Mouse (Mus musculus) cortical plate, adult 2 months (tissue): ENCODE results near the gene Rspo4. TPM values are rescaled to one million over a fixed set of nuclear protein-coding genes. Genes with fewer than 3 reads are reported as not detected.

Experiments
- H3K27ac ChIP-seq: fragments of 200-500 bp; 2 replicates; pipeline ENCODE4 v1.5.1; 2012; ENCODE audit warnings: low read length, control low read depth, inconsistent platforms; ENCODE audit not compliant: insufficient read depth
- H3K4me1 ChIP-seq: fragments of 200-500 bp; 2 replicates; pipeline ENCODE4 v1.6.1; 2011; ENCODE audit warnings: low read length; ENCODE audit not compliant: control insufficient read depth, insufficient read depth
- H3K4me3 ChIP-seq: fragments of 200-500 bp; 2 replicates; pipeline ENCODE4 v1.5.1; 2011; ENCODE audit warnings: mild to moderate bottlenecking, low read length, control low read depth; ENCODE audit not compliant: insufficient read depth
- CTCF ChIP-seq: fragments of 200-500 bp; IDR thresholded peaks from 2 replicates; pipeline ENCODE4 v1.5.1; 2011; ENCODE audit warnings: mild to moderate bottlenecking, control low read depth, low read length; ENCODE audit not compliant: insufficient read depth; ENCODE audit errors: extremely low read depth
- POLR2A ChIP-seq: fragments of 200-500 bp; IDR thresholded peaks from 2 replicates; pipeline ENCODE4 v1.6.1; 2011; ENCODE audit warnings: mild to moderate bottlenecking, low read length, control low read depth; ENCODE audit not compliant: insufficient read depth; ENCODE audit errors: extremely low read depth
- polyA plus RNA-seq: library from polyadenylated mRNA; depleted of rRNA; stranded (reverse); fragments of >200 nt; gene quantifications from 2 replicates; pipeline ENCODE4 v1.2.3, GENCODE M21; 2012; rRNA removed

Rspo4 gene
- polyA plus RNA-seq, 1 experiment = 0.15 TPM

DNA sequence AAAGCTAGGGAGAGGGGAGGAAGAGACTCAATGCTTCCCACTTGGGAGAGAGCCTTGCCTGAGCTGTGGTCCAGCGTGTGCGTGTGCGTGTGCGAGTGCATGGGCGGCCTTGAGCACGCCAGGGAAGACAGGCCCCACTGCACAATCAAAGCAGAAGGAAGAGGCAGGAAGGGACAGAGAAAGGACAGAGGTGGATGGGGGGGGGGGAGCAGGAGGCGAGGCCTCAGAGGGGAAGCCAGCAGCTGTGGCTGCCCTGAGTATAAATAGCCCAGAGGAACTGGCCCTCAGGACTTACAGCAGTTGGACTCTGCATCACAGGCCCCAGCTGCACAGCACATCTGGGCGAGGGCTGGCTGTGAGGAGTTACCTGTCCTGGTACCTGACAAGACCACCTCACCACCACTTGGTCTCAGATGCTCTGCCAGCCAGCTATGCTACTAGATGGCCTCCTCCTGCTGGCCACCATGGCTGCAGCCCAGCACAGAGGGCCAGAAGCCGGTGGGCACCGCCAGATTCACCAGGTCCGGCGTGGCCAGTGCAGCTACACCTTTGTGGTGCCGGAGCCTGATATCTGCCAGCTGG lies 68.3 kb downstream of the Rspo4 start, which contains the start of gene Angpt4:
Angpt4 (plus strand) TSS at position 292 of the 582 bp plus-strand sequence.
- TF ChIP-seq POLR2A = no peak
- TF ChIP-seq CTCF = no peak
- Histone ChIP-seq H3K27ac (no peak within 1 kb of the TSS), H3K4me3 (no peak within 1 kb of the TSS)

GRCm38 (mm10) chr2:151911751-151912150 lies 69.0 kb downstream of the Rspo4 start:
- Histone ChIP-seq H3K4me1 (no peaks in the 10 kb centered on the region), H3K4me3 (no peak overlapping the region), H3K27ac (no peak overlapping the region)
- no peak for TF ChIP-seq POLR2A
- no peak for TF ChIP-seq CTCF

More for the DNA sequence above, 68.3 kb downstream of the Rspo4 start, which contains the start of gene Angpt4:
- no peaks in the 10 kb centered on the region for H3K4me1 ChIP-seq

DNA sequence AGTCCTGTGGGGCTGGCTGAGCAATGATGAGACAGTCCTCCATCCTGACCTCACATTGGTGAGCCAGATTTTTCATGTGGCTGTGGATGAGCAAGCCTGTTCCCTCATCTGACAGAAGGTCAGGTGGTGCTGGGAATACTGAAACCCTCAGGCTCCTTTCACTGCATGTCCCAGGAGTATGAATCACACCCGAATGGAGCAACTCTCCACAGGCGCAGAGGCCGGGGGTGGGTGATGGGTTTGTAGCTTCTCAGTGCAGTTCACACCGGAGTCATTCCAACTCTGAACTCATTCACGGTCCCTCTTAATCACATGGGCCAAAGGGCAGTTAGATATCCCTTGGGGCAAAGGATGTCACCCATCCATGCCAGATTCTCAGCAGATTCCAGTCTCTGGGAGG lies 71.4 kb downstream of the Rspo4 start:
- Histone ChIP-seq H3K4me1 (no peaks in the 10 kb centered on the region), H3K4me3 (no peak overlapping the region), H3K27ac (no peak overlapping the region)
- no peak for TF ChIP-seq POLR2A
- no peak for TF ChIP-seq CTCF

GRCm38 (mm10) chr2:151915111-151915510 lies 72.4 kb downstream of the Rspo4 start:
- TF ChIP-seq CTCF (no peak), POLR2A (no peak)
- no peak overlapping the region for H3K27ac ChIP-seq
- H3K4me1 ChIP-seq = no peaks in the 10 kb centered on the region
- H3K4me3 ChIP-seq = no peak overlapping the region

GRCm38 (mm10) chr2:151916061-151916831 lies 73.5 kb downstream of the Rspo4 start:
- Histone ChIP-seq H3K27ac (no peak overlapping the region), H3K4me3 (no peak overlapping the region), H3K4me1 (no peaks in the 10 kb centered on the region)
- TF ChIP-seq POLR2A (no peak), CTCF (no peak)

- no peaks in the 10 kb centered on the region for H3K4me1 ChIP-seq
- no peak overlapping the region for H3K4me3 ChIP-seq
- TF ChIP-seq CTCF = no peak
- no peak for TF ChIP-seq POLR2A
- H3K27ac ChIP-seq = no peak overlapping the region
These were observed 76.4 kb downstream of the Rspo4 start for GRCm38 (mm10) chr2:151919140-151919539.

- Histone ChIP-seq H3K4me1 (no peaks in the 10 kb centered on the region), H3K4me3 (no peak overlapping the region), H3K27ac (no peak overlapping the region)
- TF ChIP-seq CTCF (no peak), POLR2A (no peak)
These were observed 78.3 kb downstream of the Rspo4 start for GRCm38 (mm10) chr2:151921068-151921467.

DNA sequence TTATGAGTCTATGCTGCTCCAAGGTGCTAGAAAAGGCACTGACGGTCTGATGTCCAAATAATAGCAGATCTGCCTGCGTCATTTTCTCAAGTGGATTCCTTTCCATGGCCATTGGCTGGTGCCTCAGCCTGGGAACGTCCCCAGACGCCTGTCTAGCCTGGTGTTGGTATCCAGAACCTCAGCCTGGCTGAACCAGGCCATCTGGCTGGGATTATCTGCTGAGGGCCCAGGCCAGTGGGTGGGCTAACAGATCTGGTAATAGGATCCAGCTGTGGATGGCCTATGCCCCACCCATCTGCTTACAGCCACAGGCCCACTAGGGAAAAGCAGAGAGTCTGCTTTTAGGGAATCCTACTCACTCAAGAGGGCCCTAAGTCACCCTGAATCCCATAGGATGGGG lies 78.9 kb downstream of the Rspo4 start:
- no peak overlapping the region for H3K27ac ChIP-seq
- no peak for TF ChIP-seq POLR2A
- no peak for TF ChIP-seq CTCF
- no peaks in the 10 kb centered on the region for H3K4me1 ChIP-seq
- no peak overlapping the region for H3K4me3 ChIP-seq

Other genes starting within 250 kb of the Rspo4 start
- gene Snph, start 210.3 kb upstream of the Rspo4 start, polyA plus RNA-seq = 170 and 186 TPM in 2 replicates
- gene Rad21l, start 174.4 kb upstream of the Rspo4 start, polyA plus RNA-seq = 0.31 and 0.34 TPM in 2 replicates
- gene Tmem74b, start 140.9 kb upstream of the Rspo4 start, polyA plus RNA-seq = 9.4 and 10.5 TPM in 2 replicates
- 46.9 and 48.1 TPM in 2 replicates for gene Psmf1, start 98.7 kb upstream of the Rspo4 start, polyA plus RNA-seq
- 0.09 and 0.10 TPM in 2 replicates for gene Angpt4, start 68.3 kb downstream of the Rspo4 start, polyA plus RNA-seq
- 6.6 and 6.9 TPM in 2 replicates for gene Fam110a, start 137.3 kb downstream of the Rspo4 start, polyA plus RNA-seq
- 3.1 and 3.3 TPM in 2 replicates for gene Slc52a3, start 153.6 kb downstream of the Rspo4 start, polyA plus RNA-seq
- gene Scrt2, start 238.6 kb downstream of the Rspo4 start, polyA plus RNA-seq = 9.9 and 12.1 TPM in 2 replicates